Comparison of ENCODE assay signal across 8 mouse cellular contexts in the genomic region with DNA sequence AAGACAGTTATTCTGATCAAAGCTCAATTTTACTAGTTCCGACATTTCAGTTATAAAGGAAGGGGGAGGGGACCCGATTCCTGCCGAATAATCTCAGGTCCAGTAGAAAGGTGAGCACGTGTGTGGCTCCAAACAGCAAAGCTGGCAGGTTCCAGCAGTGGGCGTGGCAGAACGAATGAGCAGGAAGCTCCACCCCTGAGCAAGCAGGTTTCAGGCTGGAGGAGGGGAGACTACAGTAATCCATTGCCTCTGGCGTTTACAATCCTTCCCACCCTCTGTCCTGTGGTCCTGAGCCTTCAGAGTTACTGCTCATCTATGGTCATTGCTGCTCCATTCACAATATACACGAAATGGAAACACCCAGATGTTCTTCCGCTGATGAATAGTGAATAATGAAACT. TPM values are rescaled to one million over a fixed set of nuclear protein-coding genes. Genes with fewer than 3 reads are reported as not detected.
DNase-seq lines count a peak whose midpoint lies in the region; ATAC-seq and TF ChIP-seq lines count a peak whose summit lies in the region.
"Not testable (repeated sequence)": the region's sequence is repeated elsewhere in the genome, so short reads cannot be mapped to it uniquely, and the experiment has no call there.

No protein-coding gene starts in this region.

- H3K9me3 ChIP-seq in CH12.LX (replicated peaks; ENCODE audit: low read length); hindbrain, embryonic 15.5 days; neural tube, embryonic 12.5 days: not testable (repeated sequence)

- 12% methylated on average over 9 of the region's 9 CpGs for WGBS in hindbrain, embryonic 15.5 days
- WGBS in lung, adult 2 months, result 8% methylated on average over 9 of the region's 9 CpGs
- WGBS in neural tube, embryonic 12.5 days, result 8% methylated on average over 9 of the region's 9 CpGs

- ATAC-seq in hindbrain, embryonic 15.5 days (ENCODE audit: low FRiP score, low read depth), result peak; percentile 46; the same call in 1 of the 2 replicates
- ATAC-seq in neural tube, embryonic 12.5 days (ENCODE audit: low FRiP score, low read depth), result not testable (repeated sequence)

- peak overlapping the region; percentile 37; the same call in 1 of the 2 replicates for H3K4me2 ChIP-seq in CH12.LX (ENCODE audit: insufficient read depth, low read depth, poor library complexity, severe bottlenecking)
- H3K4me2 ChIP-seq in hindbrain, embryonic 15.5 days, result peak overlapping the region; percentile 44
- peak overlapping the region; percentile 38 for H3K4me2 ChIP-seq in neural tube, embryonic 12.5 days (replicated peaks)

- TF ChIP-seq RAD21 in CH12.LX (IDR thresholded peaks at IDR 0.05; ENCODE audit: low read depth, low read length), result not testable (repeated sequence)

- H3K4me1 ChIP-seq in CH12.LX (ENCODE audit: control insufficient read depth in 1 of 2, insufficient read depth in 2 of 2), result peaks cover 0 to 10% of the 10 kb centered on the region in 2 experiments; a peak in 1 of 4 replicates
- H3K4me1 ChIP-seq in hindbrain, embryonic 15.5 days (replicated peaks); lung, adult 2 months (ENCODE audit: control insufficient read depth, insufficient read depth, low read length); neural tube, embryonic 12.5 days: not testable (repeated sequence)

- not testable (repeated sequence) for H3K27ac ChIP-seq in CH12.LX (ENCODE audit: insufficient read depth, low read depth); hindbrain, embryonic 15.5 days (replicated peaks); neural tube, embryonic 12.5 days

- TF ChIP-seq CTCF in CH12.LX (conservative IDR thresholded peaks at IDR 0.05 in 1 of 2, IDR thresholded peaks at IDR 0.05 in 1 of 2; ENCODE audit: low read depth in 2 of 2, low read length in 2 of 2); brain, embryonic 14.5 days (IDR thresholded peaks at IDR 0.05; ENCODE audit: borderline replicate concordance, extremely low read depth, insufficient read depth, insufficient read length); lung, adult 2 months (IDR thresholded peaks at IDR 0.05; ENCODE audit: insufficient read depth, low read length): not testable (repeated sequence)

- dilution Hi-C loops in CH12.LX (cut with MboI; ENCODE audit: extremely low pct_ligation_motif_present, extremely low pct_unique_long_range_greater_than_20kb, low sequenced_read_pairs), result not testable (repeated sequence)

- H3K79me2 ChIP-seq in CH12.LX (replicated peaks; ENCODE audit: control insufficient read depth, extremely low read depth, insufficient read depth, poor library complexity, severe bottlenecking), result not testable (repeated sequence)

- not testable (repeated sequence) for TF ChIP-seq POLR2A in CH12.LX (IDR thresholded peaks at IDR 0.05; ENCODE audit: low read depth, low read length); brain, embryonic 14.5 days (IDR thresholded peaks at IDR 0.05; ENCODE audit: borderline replicate concordance, extremely low read depth, insufficient read depth, insufficient read length, poor library complexity, severe bottlenecking); lung, adult 2 months (IDR thresholded peaks at IDR 0.05; ENCODE audit: borderline replicate concordance, extremely low read depth, low read depth, low read length)

- not testable (repeated sequence) for H3K9ac ChIP-seq in CH12.LX (ENCODE audit: insufficient read depth, low read depth); hindbrain, embryonic 15.5 days; neural tube, embryonic 12.5 days

- peak overlapping the region in 2 of 3 experiments; percentile 3 to 27 for H3K4me3 ChIP-seq in CH12.LX (replicated peaks in 1 of 3; ENCODE audit: low read depth in 2 of 3, low read length in 2 of 3, poor library complexity in 1 of 3)
- peak overlapping the region; percentile 19 for H3K4me3 ChIP-seq in hindbrain, embryonic 15.5 days
- not testable (repeated sequence) for H3K4me3 ChIP-seq in lung, adult 2 months (replicated peaks; ENCODE audit: extremely low read depth, low read depth, low read length); neural tube, embryonic 12.5 days

- in situ Hi-C loops in CH12.LX (cut with MboI; ENCODE audit: low pct_ligation_motif_present, low pct_unique_long_range_greater_than_20kb, low sequenced_read_pairs), result loop anchor here (5.0 kb wide), 1 partner anchor 36 kb away; no protein-coding TSS in a partner anchor

- H3K27me3 ChIP-seq in CH12.LX (replicated peaks); hindbrain, embryonic 15.5 days; neural tube, embryonic 12.5 days (replicated peaks): not testable (repeated sequence)

- not testable (repeated sequence) for H3K36me3 ChIP-seq in CH12.LX (replicated peaks in 1 of 2; ENCODE audit: control insufficient read depth in 1 of 2, insufficient read depth in 1 of 2, low read length in 1 of 2); hindbrain, embryonic 15.5 days; neural tube, embryonic 12.5 days

- DNase-seq in CH12.LX (ENCODE audit: extremely low read depth), result peak; percentile 17
- peak; percentile 9 for DNase-seq in brain, embryonic 14.5 days (ENCODE audit: low read depth)
- peak; percentile 90 for DNase-seq in heart, adult 11 months
- DNase-seq in kidney, postnatal 25 days, result peak; percentile 78 to 79
- DNase-seq in lung, adult 2 months, result peak; percentile 51
- DNase-seq in thymus, postnatal 0 days (ENCODE audit: low spot score), result peak; percentile 29

- not testable (repeated sequence) for TF ChIP-seq EP300 in CH12.LX (IDR thresholded peaks at IDR 0.05; ENCODE audit: low read length)

RNA-seq across cellular contexts. Expression of a gene that starts 42.8 kb away (rescaled TPM):
- total RNA-seq in CH12.LX (2012; rRNA removed) (1.1 and 1.5 TPM in 2 replicates), CH12.LX (2014; rRNA removed) (0.93 and 1.4 TPM in 2 replicates)
- polyA plus RNA-seq in CH12.LX (2012; ENCODE audit: insufficient read length, low read depth), result 2.2 and 2.3 TPM in 2 replicates
- 4.9 and 5.4 TPM in 2 replicates for polyA plus RNA-seq in brain, embryonic 14.5 days (2012; rRNA removed)
- 4.0 and 4.4 TPM in 2 replicates for polyA plus RNA-seq in hindbrain, embryonic 15.5 days (2015; fragmentation: Nextera tagmentation; extraction: Ambion mirVana)
- polyA plus RNA-seq in lung, adult 2 months (2012; rRNA removed), result 0.81 and 1.5 TPM in 2 replicates
- polyA plus RNA-seq in neural tube, embryonic 12.5 days (2016; fragmentation: Nextera tagmentation; extraction: Ambion mirVana), result 4.4 and 5.5 TPM in 2 replicates
- polyA plus RNA-seq in thymus, postnatal 0 days (2015; fragmentation: Nextera tagmentation; extraction: Ambion mirVana), result 5.7 and 6.2 TPM in 2 replicates

Comparison
In these comparisons a context has a peak if more than half of its experiments do, and no peak if none do; other contexts are left out.
1. DNase-seq: peak in every context shown above with its lines; median percentile 90 in heart, adult 11 months; 78 in kidney, postnatal 25 days; 51 in lung, adult 2 months; 29 in thymus, postnatal 0 days; 17 in CH12.LX; 9 in brain, embryonic 14.5 days.